Mouse (Mus musculus) MEL (cell line): ENCODE data around the gene AU022751. TPM values are rescaled to one million over a fixed set of nuclear protein-coding genes. Genes with fewer than 3 reads are reported as not detected.

Source experiments
- polyA plus RNA-seq, 2 experiments: library from polyadenylated mRNA; stranded (reverse) in 1 of 2; unstranded in 1 of 2; fragments of >175 nt in 1 of 2; fragments of >200 nt in 1 of 2; gene quantifications; 2 replicates each; pipeline versions ENCODE4 v1.2.1 to v1.2.4; 2012; ENCODE audit warnings: low replicate concordance in 2 of 2, low read depth in 1 of 2; ENCODE audit not compliant: insufficient read length in 2 of 2, insufficient read depth in 1 of 2, missing spikeins in 1 of 2
- total RNA-seq: library from RNA; depleted of rRNA; stranded (reverse); fragments of 300-350 nt; gene quantifications from 2 replicates; pipeline ENCODE4 v1.2.3, GENCODE M21; 2012; rRNA removed

Gene AU022751
- total and polyA plus RNA-seq, 3 experiments: not detected

Other genes starting within 250 kb of the AU022751 start
- gene Nudt11, start 36.0 kb downstream of the AU022751 start, total RNA-seq: not detected in 2 replicates
- gene Nudt11, start 36.0 kb downstream of the AU022751 start, polyA plus RNA-seq: not detected
- not detected in 2 replicates for gene Nudt10, start 89.6 kb upstream of the AU022751 start, total RNA-seq
- not detected for gene Nudt10, start 89.6 kb upstream of the AU022751 start, polyA plus RNA-seq
- not detected in 2 replicates for gene Bmp15, start 237.3 kb upstream of the AU022751 start, total RNA-seq
- gene Bmp15, start 237.3 kb upstream of the AU022751 start, polyA plus RNA-seq: not detected